Mouse (Mus musculus) myocyte (in vitro differentiated cells): Measurements from ENCODE around the gene Adk.

Source experiments
- CEBPB ChIP-seq: IDR thresholded peaks from 2 replicates; pipeline ENCODE4 v1.6.1; 2011; ENCODE audit warnings: mild to moderate bottlenecking, moderate library complexity; ENCODE audit not compliant: poor library complexity, insufficient read depth, severe bottlenecking
- MAX ChIP-seq: IDR thresholded peaks from one replicate; pipeline ENCODE4 v1.6.1; 2011; ENCODE audit warnings: low read depth, mild to moderate bottlenecking, control low read depth
- MYOD1 ChIP-seq, 3 experiments: IDR thresholded peaks; one replicate each; pipeline ENCODE4 v1.6.1; 2011; ENCODE audit warnings: control low read depth in 2 of 3, low read depth in 2 of 3, mild to moderate bottlenecking in 2 of 3, moderate library complexity in 1 of 3; ENCODE audit not compliant: insufficient read length in 2 of 3, control insufficient read depth in 1 of 3
- MYOG ChIP-seq, 3 experiments: IDR thresholded peaks; one replicate each; pipeline ENCODE4 v1.6.1; 2011; ENCODE audit warnings: control low read depth in 2 of 3, low read depth in 2 of 3, mild to moderate bottlenecking in 2 of 3; ENCODE audit not compliant: insufficient read length in 2 of 3, control insufficient read depth in 1 of 3, insufficient read depth in 1 of 3
- POLR2A ChIP-seq: IDR thresholded peaks from one replicate; pipeline ENCODE4 v1.6.1; 2011; ENCODE audit warnings: low read depth, mild to moderate bottlenecking, control low read depth, moderate library complexity; ENCODE audit not compliant: insufficient read length
- TCF12 ChIP-seq: IDR thresholded peaks from one replicate; pipeline ENCODE4 v1.6.1; 2011; ENCODE audit warnings: mild to moderate bottlenecking, control low read depth; ENCODE audit not compliant: poor library complexity, insufficient read depth, severe bottlenecking
- USF1 ChIP-seq: IDR thresholded peaks from one replicate; pipeline ENCODE4 v1.6.1; 2011; ENCODE audit warnings: low read depth, mild to moderate bottlenecking, control low read depth, moderate library complexity

- TF ChIP-seq POLR2A (no peak), USF1 (no peak), TCF12 (no peak), MAX (no peak), CEBPB (no peak), MYOG (IDR thresholded peaks at IDR 0.05; ENCODE audit: control insufficient read depth in 1 of 3, insufficient read depth in 1 of 3, insufficient read length in 2 of 3, low read depth in 2 of 3) (no peak), MYOD1 (IDR thresholded peaks at IDR 0.05; ENCODE audit: control insufficient read depth in 1 of 3, insufficient read length in 2 of 3, low read depth in 2 of 3) (no peak)
Measured at GRCm38 (mm10) chr14:21034791-21035190, 17.6 kb upstream of the Adk start.
